Mouse (Mus musculus): ENCODE results near the gene Dlst. TPM values are rescaled to one million over a fixed set of nuclear protein-coding genes. Genes with fewer than 3 reads are reported as not detected.

Dlst gene
- polyA plus RNA-seq, 1 experiment from 2014 or later, result 91.2 TPM

DNA sequence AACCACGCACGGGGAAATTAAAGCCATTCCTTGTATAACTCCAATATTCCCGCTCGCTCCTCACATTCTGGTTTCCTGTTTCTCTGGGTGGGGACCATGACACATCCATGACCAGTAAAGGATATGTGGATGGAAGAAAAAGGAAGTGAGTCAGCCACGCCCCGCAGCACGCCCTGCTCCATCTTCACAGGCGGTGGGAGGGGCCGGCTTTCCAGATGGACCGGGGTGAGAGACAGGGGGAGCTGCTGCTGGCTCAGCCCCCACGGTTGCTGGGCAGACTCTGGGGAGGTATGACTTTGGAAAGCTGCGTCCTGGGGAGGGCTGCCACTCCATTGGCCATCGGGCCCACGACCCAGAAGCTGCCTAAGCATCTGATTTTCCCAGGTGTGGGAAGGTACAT is 16.6 kb upstream of the Dlst start:
- Histone ChIP-seq H3K9me3 (replicated peaks; ENCODE audit: control insufficient read depth, low read length) (no peaks in the 10 kb centered on the region), H3K27ac (replicated peaks; ENCODE audit: low read depth, low read length) (no peak overlapping the region), H3K9ac (replicated peaks; ENCODE audit: low read length) (no peak overlapping the region), H3K36me3 (replicated peaks; ENCODE audit: control insufficient read depth, insufficient read depth, low read depth, low read length) (no peaks in the 10 kb centered on the region), H3K4me3 (ENCODE audit: low read depth, low read length) (no peak overlapping the region), H3K4me1 (ENCODE audit: control insufficient read depth, insufficient read depth, low read length) (0 out of 2 replicates have a peak, but pooled peaks cover 2% of the 10 kb centered on the region), H3K27me3 (ENCODE audit: control insufficient read depth, insufficient read depth, low read length) (no peaks in the 10 kb centered on the region), H3K4me2 (ENCODE audit: low read depth, low read length) (no peak overlapping the region)
- ATAC-seq (replicated peaks; ENCODE audit: insufficient number of reproducible peaks, low FRiP score, low TSS enrichment, low read depth) (no peak), DNase-seq (ENCODE audit: low spot score) (peak; percentile 43)
- 33% methylated on average over 14 of the region's 14 CpGs for WGBS

DNA sequence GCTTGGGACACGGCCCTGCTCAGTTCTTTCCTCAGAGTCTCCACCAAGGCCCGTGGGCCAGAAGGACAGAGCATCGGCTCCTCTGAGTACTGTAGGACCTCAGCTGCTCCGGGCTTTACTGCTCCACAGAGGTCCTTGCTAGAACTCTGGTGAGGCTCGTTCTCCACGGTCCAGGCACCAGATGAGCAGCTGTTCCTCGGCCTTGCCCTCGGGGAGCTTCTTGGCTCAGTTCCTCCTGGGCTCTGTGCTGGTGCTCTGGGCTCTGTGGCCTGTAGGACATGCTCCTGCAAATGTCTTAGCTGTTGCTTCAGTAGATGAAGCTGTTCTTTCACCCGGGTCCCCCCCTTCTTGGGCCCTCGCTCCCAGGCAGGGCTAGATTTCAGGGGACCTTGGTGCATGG is 15.9 kb upstream of the Dlst start:
- DNase-seq (ENCODE audit: low spot score) (no peak), ATAC-seq (replicated peaks; ENCODE audit: insufficient number of reproducible peaks, low FRiP score, low TSS enrichment, low read depth) (no peak)
- Histone ChIP-seq H3K27ac (replicated peaks; ENCODE audit: low read depth, low read length) (no peak overlapping the region), H3K27me3 (ENCODE audit: control insufficient read depth, insufficient read depth, low read length) (no peaks in the 10 kb centered on the region), H3K4me3 (ENCODE audit: low read depth, low read length) (no peak overlapping the region), H3K36me3 (replicated peaks; ENCODE audit: control insufficient read depth, insufficient read depth, low read depth, low read length) (no peaks in the 10 kb centered on the region), H3K9ac (replicated peaks; ENCODE audit: low read length) (no peak overlapping the region; the same call in 1 of the 2 replicates), H3K9me3 (replicated peaks; ENCODE audit: control insufficient read depth, low read length) (no peaks in the 10 kb centered on the region), H3K4me2 (ENCODE audit: low read depth, low read length) (no peak overlapping the region), H3K4me1 (ENCODE audit: control insufficient read depth, insufficient read depth, low read length) (0 out of 2 replicates have a peak, but pooled peaks cover 2% of the 10 kb centered on the region)
- 72% methylated on average over 10 of the region's 10 CpGs for WGBS

DNA sequence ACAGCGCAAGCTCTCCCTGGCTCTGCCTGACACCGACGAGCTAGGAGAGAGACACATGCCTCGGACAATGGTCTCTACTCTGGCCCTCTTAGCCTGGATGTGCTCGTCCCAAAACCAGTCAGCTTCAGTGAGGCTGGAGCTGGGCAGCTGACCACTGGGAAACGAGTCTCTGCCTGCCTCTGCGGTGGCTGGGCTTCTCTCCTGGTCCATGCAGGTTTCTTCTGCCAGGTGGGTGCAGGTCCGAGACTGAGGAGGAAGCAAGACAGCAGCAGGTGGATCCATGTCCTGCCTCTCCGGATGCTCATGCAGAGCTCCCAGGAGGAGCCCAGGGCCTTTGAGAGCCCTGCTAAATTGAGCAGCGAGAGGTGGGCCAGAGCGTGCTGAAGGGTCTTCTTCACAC is 15.5 kb upstream of the Dlst start:
- Histone ChIP-seq H3K36me3 (replicated peaks; ENCODE audit: control insufficient read depth, insufficient read depth, low read depth, low read length) (no peaks in the 10 kb centered on the region), H3K27me3 (ENCODE audit: control insufficient read depth, insufficient read depth, low read length) (no peaks in the 10 kb centered on the region), H3K4me3 (ENCODE audit: low read depth, low read length) (no peak overlapping the region), H3K27ac (replicated peaks; ENCODE audit: low read depth, low read length) (no peak overlapping the region), H3K4me1 (ENCODE audit: control insufficient read depth, insufficient read depth, low read length) (0 out of 2 replicates have a peak, but pooled peaks cover 2% of the 10 kb centered on the region), H3K9me3 (replicated peaks; ENCODE audit: control insufficient read depth, low read length) (no peaks in the 10 kb centered on the region), H3K4me2 (ENCODE audit: low read depth, low read length) (no peak overlapping the region), H3K9ac (replicated peaks; ENCODE audit: low read length) (no peak overlapping the region)
- ATAC-seq (replicated peaks; ENCODE audit: insufficient number of reproducible peaks, low FRiP score, low TSS enrichment, low read depth) (no peak), DNase-seq (ENCODE audit: low spot score) (no peak)
- WGBS, result 81% methylated on average over 11 of the region's 11 CpGs

DNA sequence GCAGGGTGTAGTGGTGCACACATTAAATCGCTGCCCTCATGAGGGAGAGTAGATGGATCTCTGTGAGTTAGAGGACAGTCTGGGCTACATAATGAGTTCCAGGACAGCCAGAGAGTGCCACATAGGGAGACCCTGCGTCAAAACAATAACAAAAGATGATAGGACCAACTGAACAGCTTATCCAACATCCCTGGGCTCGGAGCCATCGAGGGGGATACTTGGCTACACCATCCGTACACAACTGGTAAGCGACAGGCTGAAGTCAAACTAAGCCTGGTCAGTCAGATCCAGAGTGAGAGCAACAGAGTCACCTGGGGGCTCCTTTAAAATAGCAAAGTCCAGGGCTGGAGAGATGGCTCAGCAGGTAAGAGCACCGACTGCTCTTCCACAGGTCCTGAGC is 14.8 kb upstream of the Dlst start:
- no peak overlapping the region for H3K4me3 ChIP-seq (ENCODE audit: low read depth, low read length)
- H3K9ac ChIP-seq (replicated peaks; ENCODE audit: low read length), result no peak overlapping the region
- no peaks in the 10 kb centered on the region for H3K27me3 ChIP-seq (ENCODE audit: control insufficient read depth, insufficient read depth, low read length)
- H3K36me3 ChIP-seq (replicated peaks; ENCODE audit: control insufficient read depth, insufficient read depth, low read depth, low read length), result no peaks in the 10 kb centered on the region
- no peak overlapping the region for H3K4me2 ChIP-seq (ENCODE audit: low read depth, low read length)
- H3K9me3 ChIP-seq (replicated peaks; ENCODE audit: control insufficient read depth, low read length), result no peaks in the 10 kb centered on the region
- WGBS, result 89% methylated on average over 7 of the region's 7 CpGs
- H3K4me1 ChIP-seq (ENCODE audit: control insufficient read depth, insufficient read depth, low read length), result 0 out of 2 replicates have a peak, but pooled peaks cover 2% of the 10 kb centered on the region
- DNase-seq (ENCODE audit: low spot score) (no peak), ATAC-seq (replicated peaks; ENCODE audit: insufficient number of reproducible peaks, low FRiP score, low TSS enrichment, low read depth) (no peak)
- no peak overlapping the region for H3K27ac ChIP-seq (replicated peaks; ENCODE audit: low read depth, low read length)

DNA sequence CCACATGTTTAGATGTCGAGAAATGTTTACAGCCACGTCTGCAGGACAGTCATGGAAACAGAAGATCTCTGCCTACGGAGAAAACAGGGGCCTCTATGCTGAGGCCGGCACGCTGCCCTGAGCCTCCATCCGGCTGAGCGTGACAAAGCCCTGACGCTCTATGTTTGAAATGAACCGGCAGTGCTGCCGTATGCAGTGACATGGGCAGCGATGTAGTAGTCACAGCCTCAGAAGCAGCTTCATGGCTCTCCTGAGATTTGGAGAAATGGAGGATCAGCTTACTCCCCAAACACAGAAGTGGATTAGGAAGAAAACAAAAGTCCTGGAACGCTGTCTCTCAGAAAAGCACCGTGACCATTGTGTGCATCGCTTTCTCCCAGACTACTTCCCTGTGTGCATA is 9.6 kb upstream of the Dlst start:
- ATAC-seq (replicated peaks; ENCODE audit: insufficient number of reproducible peaks, low FRiP score, low TSS enrichment, low read depth) (no peak), DNase-seq (ENCODE audit: low spot score) (peak; percentile 15)
- no peaks in the 10 kb centered on the region for H3K9me3 ChIP-seq (replicated peaks; ENCODE audit: control insufficient read depth, low read length)
- H3K4me2 ChIP-seq (ENCODE audit: low read depth, low read length), result no peak overlapping the region
- H3K27ac ChIP-seq (replicated peaks; ENCODE audit: low read depth, low read length), result no peak overlapping the region
- no peaks in the 10 kb centered on the region for H3K27me3 ChIP-seq (ENCODE audit: control insufficient read depth, insufficient read depth, low read length)
- H3K36me3 ChIP-seq (replicated peaks; ENCODE audit: control insufficient read depth, insufficient read depth, low read depth, low read length), result no peaks in the 10 kb centered on the region
- H3K4me1 ChIP-seq (ENCODE audit: control insufficient read depth, insufficient read depth, low read length), result no peaks in the 10 kb centered on the region
- WGBS, result 49% methylated on average over 14 of the region's 14 CpGs
- H3K4me3 ChIP-seq (ENCODE audit: low read depth, low read length), result no peak overlapping the region
- no peak overlapping the region for H3K9ac ChIP-seq (replicated peaks; ENCODE audit: low read length)

DNA sequence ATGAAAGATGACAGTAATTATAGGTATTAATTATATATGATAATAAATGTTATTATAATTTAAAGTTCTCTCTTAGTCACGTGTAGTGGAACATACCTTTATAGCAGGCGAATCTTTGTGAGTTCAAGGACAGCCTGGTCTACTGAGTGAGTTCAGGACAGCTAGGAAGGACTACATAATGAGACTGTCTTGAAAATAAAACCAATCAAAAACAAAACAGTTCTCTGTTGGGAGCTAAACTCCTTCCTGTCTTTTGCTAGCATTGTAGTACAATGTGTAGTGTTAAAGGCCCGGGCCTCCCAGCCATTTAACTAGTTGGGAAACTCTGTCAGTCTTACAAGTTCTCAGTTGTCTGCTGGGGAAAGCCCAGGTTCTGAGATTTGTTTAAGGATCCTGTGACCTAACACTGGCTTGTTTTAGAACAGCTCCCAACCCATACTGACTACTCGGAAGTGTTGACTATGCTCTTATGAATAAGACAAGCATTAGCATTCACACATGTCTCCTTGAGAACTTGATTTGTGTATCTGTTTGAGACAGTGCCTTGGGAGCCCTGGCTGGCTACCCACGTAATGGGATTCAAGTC is 9.0 kb upstream of the Dlst start:
- Histone ChIP-seq H3K36me3 (replicated peaks; ENCODE audit: control insufficient read depth, insufficient read depth, low read depth, low read length) (no peaks in the 10 kb centered on the region), H3K4me1 (ENCODE audit: control insufficient read depth, insufficient read depth, low read length) (no peaks in the 10 kb centered on the region), H3K9ac (replicated peaks; ENCODE audit: low read length) (no peak overlapping the region), H3K27me3 (ENCODE audit: control insufficient read depth, insufficient read depth, low read length) (no peaks in the 10 kb centered on the region), H3K4me2 (ENCODE audit: low read depth, low read length) (no peak overlapping the region), H3K27ac (replicated peaks; ENCODE audit: low read depth, low read length) (no peak overlapping the region), H3K4me3 (ENCODE audit: low read depth, low read length) (no peak overlapping the region), H3K9me3 (replicated peaks; ENCODE audit: control insufficient read depth, low read length) (no peaks in the 10 kb centered on the region)
- 78% methylated on average over 5 of the region's 5 CpGs for WGBS
- no peak for ATAC-seq (replicated peaks; ENCODE audit: insufficient number of reproducible peaks, low FRiP score, low TSS enrichment, low read depth)
- no peak for DNase-seq (ENCODE audit: low spot score)

DNA sequence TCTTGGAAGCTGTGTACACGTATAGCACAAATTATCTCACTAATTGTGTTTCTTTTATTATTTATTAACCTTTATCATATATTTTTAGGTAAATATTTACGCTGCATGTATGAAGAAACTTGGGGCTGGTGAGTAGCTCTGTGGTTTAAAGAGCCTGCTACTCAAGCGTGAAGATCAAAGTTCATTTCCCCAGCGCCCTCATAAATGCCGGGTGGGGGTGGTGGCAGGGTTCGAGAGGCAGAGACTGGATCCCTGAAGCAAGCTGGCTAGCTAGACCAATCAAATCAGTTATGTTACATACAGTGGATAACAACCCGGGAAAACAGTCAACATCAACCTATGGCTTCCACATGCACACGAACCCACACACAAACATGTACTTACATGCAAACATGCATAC is 7.5 kb upstream of the Dlst start:
- WGBS, result 87% methylated on average over 8 of the region's 8 CpGs
- no peak for DNase-seq (ENCODE audit: low spot score)

DNA sequence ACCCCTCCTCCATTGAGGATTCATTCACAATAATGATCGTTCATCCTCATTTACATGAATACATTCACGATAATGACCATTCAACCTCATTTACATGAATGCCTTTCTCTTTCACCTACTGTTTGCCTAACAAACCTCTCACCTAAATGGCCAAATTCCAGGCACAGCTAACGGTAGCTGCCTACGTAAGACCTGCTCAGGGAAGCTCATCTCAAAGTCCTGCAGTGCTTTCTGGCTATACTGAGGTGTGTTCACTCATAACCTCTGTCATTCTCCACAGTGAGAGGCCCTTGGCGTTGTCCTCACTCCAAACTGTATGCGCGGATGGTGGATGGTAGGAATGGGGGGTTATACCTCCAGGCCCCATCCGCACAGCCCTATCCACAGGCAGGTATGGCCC is 5.8 kb upstream of the Dlst start:
- 87% methylated on average over 8 of the region's 8 CpGs for WGBS

More for the DNA sequence above, 7.5 kb upstream of the Dlst start:
- Histone ChIP-seq H3K4me2 (ENCODE audit: low read depth, low read length) (no peak overlapping the region), H3K4me1 (ENCODE audit: control insufficient read depth, insufficient read depth, low read length) (no peaks in the 10 kb centered on the region), H3K27me3 (ENCODE audit: control insufficient read depth, insufficient read depth, low read length) (no peaks in the 10 kb centered on the region), H3K27ac (replicated peaks; ENCODE audit: low read depth, low read length) (no peak overlapping the region), H3K9me3 (replicated peaks; ENCODE audit: control insufficient read depth, low read length) (no peaks in the 10 kb centered on the region), H3K4me3 (ENCODE audit: low read depth, low read length) (no peak overlapping the region), H3K9ac (replicated peaks; ENCODE audit: low read length) (no peak overlapping the region), H3K36me3 (replicated peaks; ENCODE audit: control insufficient read depth, insufficient read depth, low read depth, low read length) (no peaks in the 10 kb centered on the region)
- no peak for ATAC-seq (replicated peaks; ENCODE audit: insufficient number of reproducible peaks, low FRiP score, low TSS enrichment, low read depth)

More for the DNA sequence above, 5.8 kb upstream of the Dlst start:
- Histone ChIP-seq H3K36me3 (replicated peaks; ENCODE audit: control insufficient read depth, insufficient read depth, low read depth, low read length) (no peaks in the 10 kb centered on the region), H3K4me2 (ENCODE audit: low read depth, low read length) (no peak overlapping the region), H3K4me3 (ENCODE audit: low read depth, low read length) (no peak overlapping the region), H3K27ac (replicated peaks; ENCODE audit: low read depth, low read length) (no peak overlapping the region), H3K9ac (replicated peaks; ENCODE audit: low read length) (no peak overlapping the region), H3K27me3 (ENCODE audit: control insufficient read depth, insufficient read depth, low read length) (no peaks in the 10 kb centered on the region), H3K4me1 (ENCODE audit: control insufficient read depth, insufficient read depth, low read length) (no peaks in the 10 kb centered on the region), H3K9me3 (replicated peaks; ENCODE audit: control insufficient read depth, low read length) (no peaks in the 10 kb centered on the region)
- no peak for ATAC-seq (replicated peaks; ENCODE audit: insufficient number of reproducible peaks, low FRiP score, low TSS enrichment, low read depth)
- DNase-seq (ENCODE audit: low spot score), result no peak

Measured in embryonic facial prominence, embryonic 11.5 days (tissue).